Mouse (Mus musculus): ENCODE data around the gene Clic5. TPM values are rescaled to one million over a fixed set of nuclear protein-coding genes. Genes with fewer than 3 reads are reported as not detected.

Gene Clic5
- 3.8 and 9.9 TPM in 2 replicates for polyA plus RNA-seq (2012; rRNA removed; ENCODE audit: low replicate concordance)

GRCm38 (mm10) chr17:44188042-44188768 lies at the start of gene Clic5:
Gene Clic5, plus strand, starts transcription at chr17:44188584.

Other genes with a start within 250 kb of the Clic5 start
- gene Enpp5, start 109.8 kb upstream of the Clic5 start, polyA plus RNA-seq (2012; rRNA removed; ENCODE audit: low replicate concordance): 38.5 and 79.5 TPM in 2 replicates
- 9.2 and 15.0 TPM in 2 replicates for gene Enpp4, start 82.8 kb upstream of the Clic5 start, polyA plus RNA-seq (2012; rRNA removed; ENCODE audit: low replicate concordance)

All from subcutaneous adipose tissue, adult 2 months (tissue).